Mouse (Mus musculus): ENCODE data around the gene Rps5. TPM values are rescaled to one million over a fixed set of nuclear protein-coding genes. Genes with fewer than 3 reads are reported as not detected.
"Not testable (repeated sequence)": the region's sequence is repeated elsewhere in the genome, so short reads cannot be mapped to it uniquely, and the experiment has no call there.

The Rps5 gene
- polyA plus RNA-seq, 1 experiment from 2014 or later, result 561 TPM

DNA sequence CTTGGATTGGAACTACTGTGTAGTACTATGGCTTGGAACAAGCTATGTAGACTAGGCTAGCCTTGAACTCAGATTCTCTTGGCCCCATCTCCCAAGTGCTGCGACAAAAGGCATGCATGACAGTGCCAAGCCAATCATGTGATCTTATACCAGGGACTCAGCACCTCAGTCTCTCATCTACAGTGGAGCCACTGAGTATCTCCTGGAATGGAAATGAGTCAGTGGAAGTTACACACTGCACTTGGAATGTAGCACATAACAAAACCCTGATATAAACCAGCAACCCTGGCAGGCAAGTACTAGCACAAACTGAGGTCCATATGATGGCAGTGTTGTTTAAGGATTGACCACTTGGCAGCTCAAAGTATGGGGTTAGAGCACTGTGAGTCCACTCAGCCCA, 16.9 kb upstream of the Rps5 start:
- H3K4me3 ChIP-seq (ENCODE audit: low read depth, low read length), result no peak overlapping the region
- H3K4me1 ChIP-seq (replicated peaks; ENCODE audit: control insufficient read depth, insufficient read depth, low read length), result no peaks in the 10 kb centered on the region
- WGBS, result 90% methylated on average over 1 of the region's 1 CpGs
- H3K9me3 ChIP-seq (ENCODE audit: control insufficient read depth), result no peaks in the 10 kb centered on the region
- H3K27ac ChIP-seq (ENCODE audit: low read depth, low read length), result no peak overlapping the region
- no peak for ATAC-seq
- H3K9ac ChIP-seq (ENCODE audit: low read depth, low read length), result no peak overlapping the region
- no peak for TF ChIP-seq CTCF (IDR thresholded peaks at IDR 0.05; ENCODE audit: low read depth)
- H3K27me3 ChIP-seq (replicated peaks; ENCODE audit: control insufficient read depth, insufficient read depth, low read length), result no peaks in the 10 kb centered on the region
- H3K36me3 ChIP-seq (ENCODE audit: control insufficient read depth, insufficient read depth), result peaks cover 30% of the 10 kb centered on the region
- H3K4me2 ChIP-seq (replicated peaks; ENCODE audit: low read depth), result no peak overlapping the region

DNA sequence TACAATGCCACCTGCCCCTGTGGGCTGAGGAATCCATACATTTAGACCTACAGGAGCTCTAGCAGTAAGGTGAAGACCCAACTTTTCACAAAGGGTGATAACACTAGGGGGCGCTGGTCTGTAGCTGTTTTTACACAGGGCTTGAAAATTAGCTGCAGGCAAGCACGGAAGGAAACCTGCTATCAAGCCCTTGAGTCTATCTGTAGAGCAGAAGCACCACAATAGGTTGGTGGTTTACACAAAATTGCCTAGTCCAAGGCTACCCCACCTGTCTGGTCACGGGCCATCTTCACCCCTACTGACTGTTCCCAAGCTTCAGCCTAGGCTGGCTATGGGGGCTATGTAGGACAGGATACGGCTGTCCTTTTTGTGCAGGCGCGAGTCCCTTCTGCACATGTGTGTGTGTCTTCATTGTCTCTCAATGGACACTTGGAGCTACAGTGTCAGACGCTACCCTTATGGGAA, 12.6 kb upstream of the Rps5 start:
- peak; percentile 86 for TF ChIP-seq CTCF (IDR thresholded peaks at IDR 0.05; ENCODE audit: low read depth)
- Histone ChIP-seq H3K4me1 (replicated peaks; ENCODE audit: control insufficient read depth, insufficient read depth, low read length) (0 out of 2 replicates have a peak, but pooled peaks cover 3% of the 10 kb centered on the region), H3K9ac (ENCODE audit: low read depth, low read length) (peak overlapping the region; percentile 71), H3K4me2 (replicated peaks; ENCODE audit: low read depth) (peak overlapping the region; percentile 69), H3K4me3 (ENCODE audit: low read depth, low read length) (peak overlapping the region; percentile 55), H3K27me3 (replicated peaks; ENCODE audit: control insufficient read depth, insufficient read depth, low read length) (no peaks in the 10 kb centered on the region), H3K36me3 (ENCODE audit: control insufficient read depth, insufficient read depth) (peaks cover 23% of the 10 kb centered on the region), H3K9me3 (ENCODE audit: control insufficient read depth) (no peaks in the 10 kb centered on the region), H3K27ac (ENCODE audit: low read depth, low read length) (peak overlapping the region; percentile 93)
- 38% methylated on average over 7 of the region's 7 CpGs for WGBS
- peak; percentile 40 for ATAC-seq

DNA sequence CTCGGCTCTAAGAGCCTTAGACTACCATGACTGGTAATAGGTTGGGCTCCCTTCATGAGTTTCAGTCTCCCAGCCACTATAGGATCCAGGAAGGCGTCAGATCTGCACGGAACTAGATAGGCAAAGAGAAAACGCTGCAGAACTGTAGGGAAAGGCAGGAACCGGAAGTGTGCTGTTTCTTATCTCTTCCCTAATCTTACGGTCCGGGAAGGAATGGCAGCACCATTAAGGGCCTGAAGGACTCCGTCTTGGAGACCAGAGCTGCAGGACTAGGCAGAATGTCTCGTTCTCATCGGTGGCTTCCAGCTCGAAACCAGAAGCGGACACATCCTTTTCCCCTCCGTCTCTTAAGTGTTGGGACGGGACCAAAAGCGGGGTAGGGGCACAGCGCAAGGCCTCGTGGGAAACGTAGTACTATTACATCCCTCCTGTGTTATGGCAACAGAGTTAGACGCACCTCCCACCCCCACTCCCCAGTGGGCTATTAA, 11.9 kb upstream of the Rps5 start:
- peak overlapping the region; percentile 55 for H3K4me3 ChIP-seq (ENCODE audit: low read depth, low read length)
- H3K9ac ChIP-seq (ENCODE audit: low read depth, low read length), result peak overlapping the region; percentile 71
- peaks cover 22% of the 10 kb centered on the region for H3K36me3 ChIP-seq (ENCODE audit: control insufficient read depth, insufficient read depth)
- 5% methylated on average over 19 of the region's 19 CpGs for WGBS
- TF ChIP-seq CTCF (IDR thresholded peaks at IDR 0.05; ENCODE audit: low read depth), result no peak
- ATAC-seq, result peak; percentile 83
- no peaks in the 10 kb centered on the region for H3K27me3 ChIP-seq (replicated peaks; ENCODE audit: control insufficient read depth, insufficient read depth, low read length)
- peak overlapping the region; percentile 93 for H3K27ac ChIP-seq (ENCODE audit: low read depth, low read length)
- H3K9me3 ChIP-seq (ENCODE audit: control insufficient read depth), result no peaks in the 10 kb centered on the region
- H3K4me2 ChIP-seq (replicated peaks; ENCODE audit: low read depth), result peak overlapping the region; percentile 69
- 0 out of 2 replicates have a peak, but pooled peaks cover 3% of the 10 kb centered on the region for H3K4me1 ChIP-seq (replicated peaks; ENCODE audit: control insufficient read depth, insufficient read depth, low read length)

DNA sequence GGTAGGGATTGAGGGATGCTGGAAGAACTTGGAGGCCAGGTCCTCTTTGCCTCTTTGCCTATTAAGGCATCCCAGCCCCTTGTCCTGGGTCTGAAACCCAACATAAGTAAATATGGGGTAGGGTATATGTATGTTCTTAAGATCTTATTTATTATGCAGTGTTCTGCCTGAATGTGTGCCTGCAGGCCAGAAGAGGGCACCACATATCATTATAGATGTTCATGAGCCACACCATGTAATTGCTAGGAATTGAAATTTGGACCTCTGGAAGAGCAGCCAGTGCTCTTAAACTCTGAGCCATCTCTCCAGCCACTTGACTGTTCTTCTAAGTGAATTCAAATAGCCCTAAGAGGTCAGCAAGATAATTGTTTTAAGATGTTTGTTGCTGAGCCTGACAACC, 8.5 kb upstream of the Rps5 start:
- no peak overlapping the region for H3K4me2 ChIP-seq (replicated peaks; ENCODE audit: low read depth)

DNA sequence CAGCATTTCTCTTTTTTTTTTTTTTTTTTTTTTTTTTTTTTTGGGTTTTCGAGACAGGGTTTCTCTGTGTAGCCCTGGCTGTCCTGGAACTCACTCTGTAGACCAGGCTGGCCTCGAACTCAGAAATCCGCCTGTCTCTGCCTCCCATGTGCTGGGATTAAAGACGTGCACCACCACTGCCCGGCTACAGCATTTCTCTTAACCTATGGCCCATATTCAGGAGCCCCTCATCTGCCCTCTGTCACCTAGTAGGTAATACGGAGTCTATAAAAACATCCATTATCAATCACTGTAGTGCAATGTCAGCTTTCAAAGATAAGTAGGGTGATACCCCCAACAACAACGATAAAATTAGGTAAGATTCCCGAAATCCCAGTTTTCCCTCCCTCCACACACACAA, 1.6 kb upstream of the Rps5 start:
- H3K9ac ChIP-seq (ENCODE audit: low read depth, low read length); ATAC-seq; H3K4me2 ChIP-seq (replicated peaks; ENCODE audit: low read depth); H3K27me3 ChIP-seq (replicated peaks; ENCODE audit: control insufficient read depth, insufficient read depth, low read length); H3K27ac ChIP-seq (ENCODE audit: low read depth, low read length); H3K4me1 ChIP-seq (replicated peaks; ENCODE audit: control insufficient read depth, insufficient read depth, low read length); H3K9me3 ChIP-seq (ENCODE audit: control insufficient read depth); H3K4me3 ChIP-seq (ENCODE audit: low read depth, low read length): not testable (repeated sequence)
- 73% methylated on average over 7 of the region's 8 CpGs for WGBS
- H3K36me3 ChIP-seq (ENCODE audit: control insufficient read depth, insufficient read depth), result peaks cover 18% of the 10 kb centered on the region

More for the DNA sequence above, 8.5 kb upstream of the Rps5 start:
- Histone ChIP-seq H3K9ac (ENCODE audit: low read depth, low read length) (no peak overlapping the region), H3K36me3 (ENCODE audit: control insufficient read depth, insufficient read depth) (0 out of 2 replicates have a peak, but pooled peaks cover 4% of the 10 kb centered on the region), H3K4me1 (replicated peaks; ENCODE audit: control insufficient read depth, insufficient read depth, low read length) (0 out of 2 replicates have a peak, but pooled peaks cover 3% of the 10 kb centered on the region), H3K27me3 (replicated peaks; ENCODE audit: control insufficient read depth, insufficient read depth, low read length) (no peaks in the 10 kb centered on the region), H3K9me3 (ENCODE audit: control insufficient read depth) (no peaks in the 10 kb centered on the region), H3K4me3 (ENCODE audit: low read depth, low read length) (no peak overlapping the region), H3K27ac (ENCODE audit: low read depth, low read length) (no peak overlapping the region)
- TF ChIP-seq CTCF (IDR thresholded peaks at IDR 0.05; ENCODE audit: low read depth), result peak; percentile 72
- ATAC-seq, result no peak

DNA sequence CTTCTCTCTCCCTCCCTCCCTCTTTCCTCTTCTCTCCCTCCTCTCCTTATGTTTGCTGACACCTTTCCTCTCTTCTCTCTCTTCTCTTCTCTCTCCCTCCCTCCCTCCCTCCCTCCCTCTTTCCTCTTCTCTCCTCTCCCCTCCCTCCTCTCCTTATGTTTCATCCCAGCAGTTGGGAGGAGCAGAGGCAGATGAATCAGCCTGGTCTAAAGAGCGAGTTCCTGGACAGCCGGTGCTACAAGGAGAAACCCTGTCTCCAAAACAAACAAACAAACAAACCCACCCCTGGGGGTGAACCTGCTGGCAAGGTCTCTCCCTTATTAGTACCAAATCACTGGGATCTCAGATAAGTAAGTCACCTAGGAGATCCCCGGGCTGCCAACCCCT, 779 bp upstream of the Rps5 start:
- 0% methylated on average over 3 of the region's 3 CpGs for WGBS
- peak; percentile 3; the same call in 1 of the 2 replicates for ATAC-seq
- Histone ChIP-seq H3K4me3 (ENCODE audit: low read depth, low read length) (peak overlapping the region; percentile 86), H3K9me3 (ENCODE audit: control insufficient read depth) (no peaks in the 10 kb centered on the region), H3K27me3 (replicated peaks; ENCODE audit: control insufficient read depth, insufficient read depth, low read length) (no peaks in the 10 kb centered on the region), H3K4me2 (replicated peaks; ENCODE audit: low read depth) (peak overlapping the region; percentile 70), H3K27ac (ENCODE audit: low read depth, low read length) (peak overlapping the region; percentile 92), H3K9ac (ENCODE audit: low read depth, low read length) (peak overlapping the region; percentile 66), H3K4me1 (replicated peaks; ENCODE audit: control insufficient read depth, insufficient read depth, low read length) (no peaks in the 10 kb centered on the region; the same call in 1 of the 2 replicates), H3K36me3 (ENCODE audit: control insufficient read depth, insufficient read depth) (peaks cover 27% of the 10 kb centered on the region)
- TF ChIP-seq CTCF (IDR thresholded peaks at IDR 0.05; ENCODE audit: low read depth), result no peak

Measured in intestine, postnatal 0 days (tissue).